Mouse (Mus musculus): ENCODE measurements around the gene Rpl36a. TPM values are rescaled to one million over a fixed set of nuclear protein-coding genes. Genes with fewer than 3 reads are reported as not detected.
A peak's percentile ranks its signal among the peaks of the same experiment; 100 is the strongest.

Rpl36a gene
- polyA plus RNA-seq, 1 experiment = 177 TPM

- no peak overlapping the region for H3K27ac ChIP-seq (ENCODE audit: control insufficient read depth, insufficient read depth, low read length)
- TF ChIP-seq CTCF (IDR thresholded peaks at IDR 0.05; ENCODE audit: borderline replicate concordance, control insufficient read depth, extremely low read depth, insufficient read depth, low read length, poor library complexity) = no peak
- no peak for TF ChIP-seq POLR2A (IDR thresholded peaks at IDR 0.05; ENCODE audit: control insufficient read depth, extremely low read depth, insufficient read depth, low read length, poor library complexity)
- H3K4me1 ChIP-seq (replicated peaks; ENCODE audit: control insufficient read depth, insufficient read depth, low read length) = no peaks in the 10 kb centered on the region; the same call in 1 of the 2 replicates
- DNase-seq = no peak
- WGBS = 85% methylated on average over 14 of the region's 14 CpGs
- H3K4me3 ChIP-seq (ENCODE audit: control insufficient read depth, insufficient read depth, low read length) = no peak overlapping the region
- H3K27me3 ChIP-seq (ENCODE audit: control insufficient read depth, insufficient read depth, low read length) = no peaks in the 10 kb centered on the region
- H3K36me3 ChIP-seq (ENCODE audit: control insufficient read depth, insufficient read depth, low read length) = no peaks in the 10 kb centered on the region
These were observed 4.7 kb upstream of the Rpl36a start for GRCm38 (mm10) chrX:134580528-134581305.

- H3K27me3 ChIP-seq (ENCODE audit: control insufficient read depth, insufficient read depth, low read length) = no peaks in the 10 kb centered on the region
- WGBS = 17% methylated on average over 11 of the region's 11 CpGs
- peaks cover 4% of the 10 kb centered on the region; the same call in 1 of the 2 replicates for H3K4me1 ChIP-seq (replicated peaks; ENCODE audit: control insufficient read depth, insufficient read depth, low read length)
- H3K27ac ChIP-seq (ENCODE audit: control insufficient read depth, insufficient read depth, low read length) = no peak overlapping the region
- TF ChIP-seq CTCF (IDR thresholded peaks at IDR 0.05; ENCODE audit: borderline replicate concordance, control insufficient read depth, extremely low read depth, insufficient read depth, low read length, poor library complexity) (no peak), POLR2A (IDR thresholded peaks at IDR 0.05; ENCODE audit: control insufficient read depth, extremely low read depth, insufficient read depth, low read length, poor library complexity) (no peak)
- 0 out of 2 replicates have a peak overlapping the region, but pooled peaks have one; percentile 17 for H3K4me3 ChIP-seq (ENCODE audit: control insufficient read depth, insufficient read depth, low read length)
- no peak for DNase-seq
- no peaks in the 10 kb centered on the region for H3K36me3 ChIP-seq (ENCODE audit: control insufficient read depth, insufficient read depth, low read length)
These were observed 3.2 kb upstream of the Rpl36a start for GRCm38 (mm10) chrX:134582270-134582669.

GRCm38 (mm10) chrX:134582888-134583669, 2.4 kb upstream of the Rpl36a start, which contains the start of gene Btk:
Btk (minus strand) TSS chrX:134583570.
- no peaks in the 10 kb centered on the region for H3K27me3 ChIP-seq (ENCODE audit: control insufficient read depth, insufficient read depth, low read length)
- H3K4me1 ChIP-seq (replicated peaks; ENCODE audit: control insufficient read depth, insufficient read depth, low read length) = peaks cover 4% of the 10 kb centered on the region; the same call in 1 of the 2 replicates
- no peak within 1 kb of the TSS for H3K27ac ChIP-seq (ENCODE audit: control insufficient read depth, insufficient read depth, low read length)
- WGBS = 42% methylated on average over 11 of the region's 11 CpGs
- H3K36me3 ChIP-seq (ENCODE audit: control insufficient read depth, insufficient read depth, low read length) = no peaks in the 10 kb centered on the region
- H3K4me3 ChIP-seq (ENCODE audit: control insufficient read depth, insufficient read depth, low read length) = no peak within 1 kb of the TSS
- no peak for DNase-seq
- TF ChIP-seq CTCF (IDR thresholded peaks at IDR 0.05; ENCODE audit: borderline replicate concordance, control insufficient read depth, extremely low read depth, insufficient read depth, low read length, poor library complexity) (no peak), POLR2A (IDR thresholded peaks at IDR 0.05; ENCODE audit: control insufficient read depth, extremely low read depth, insufficient read depth, low read length, poor library complexity) (no peak)

GRCm38 (mm10) chrX:134586447-134586846, 993 bp downstream of the Rpl36a start:
- Histone ChIP-seq H3K4me1 (replicated peaks; ENCODE audit: control insufficient read depth, insufficient read depth, low read length) (peaks cover 4% of the 10 kb centered on the region; the same call in 1 of the 2 replicates), H3K27ac (ENCODE audit: control insufficient read depth, insufficient read depth, low read length) (no peak overlapping the region), H3K36me3 (ENCODE audit: control insufficient read depth, insufficient read depth, low read length) (no peaks in the 10 kb centered on the region), H3K27me3 (ENCODE audit: control insufficient read depth, insufficient read depth, low read length) (no peaks in the 10 kb centered on the region), H3K4me3 (ENCODE audit: control insufficient read depth, insufficient read depth, low read length) (peak overlapping the region; percentile 77; the same call in 1 of the 2 replicates)
- 15% methylated on average over 8 of the region's 8 CpGs for WGBS
- no peak for TF ChIP-seq CTCF (IDR thresholded peaks at IDR 0.05; ENCODE audit: borderline replicate concordance, control insufficient read depth, extremely low read depth, insufficient read depth, low read length, poor library complexity)
- no peak for TF ChIP-seq POLR2A (IDR thresholded peaks at IDR 0.05; ENCODE audit: control insufficient read depth, extremely low read depth, insufficient read depth, low read length, poor library complexity)
- DNase-seq = no peak

- no peaks in the 10 kb centered on the region for H3K36me3 ChIP-seq (ENCODE audit: control insufficient read depth, insufficient read depth, low read length)
- no peaks in the 10 kb centered on the region for H3K27me3 ChIP-seq (ENCODE audit: control insufficient read depth, insufficient read depth, low read length)
- WGBS = 97% methylated on average over 4 of the region's 4 CpGs
- no peak for TF ChIP-seq CTCF (IDR thresholded peaks at IDR 0.05; ENCODE audit: borderline replicate concordance, control insufficient read depth, extremely low read depth, insufficient read depth, low read length, poor library complexity)
- TF ChIP-seq POLR2A (IDR thresholded peaks at IDR 0.05; ENCODE audit: control insufficient read depth, extremely low read depth, insufficient read depth, low read length, poor library complexity) = no peak
- peaks cover 4% of the 10 kb centered on the region; the same call in 1 of the 2 replicates for H3K4me1 ChIP-seq (replicated peaks; ENCODE audit: control insufficient read depth, insufficient read depth, low read length)
- H3K27ac ChIP-seq (ENCODE audit: control insufficient read depth, insufficient read depth, low read length) = no peak overlapping the region
- no peak for DNase-seq
- no peak overlapping the region for H3K4me3 ChIP-seq (ENCODE audit: control insufficient read depth, insufficient read depth, low read length)
These were observed 2.8 kb downstream of the Rpl36a start for GRCm38 (mm10) chrX:134588261-134588660.

GRCm38 (mm10) chrX:134588997-134589396, 3.5 kb downstream of the Rpl36a start:
- 92% methylated on average over 3 of the region's 3 CpGs for WGBS
- no peaks in the 10 kb centered on the region for H3K36me3 ChIP-seq (ENCODE audit: control insufficient read depth, insufficient read depth, low read length)
- no peak for DNase-seq

More at GRCm38 (mm10) chrX:134588997-134589396, 3.5 kb downstream of the Rpl36a start:
- H3K4me1 ChIP-seq (replicated peaks; ENCODE audit: control insufficient read depth, insufficient read depth, low read length) = peaks cover 4% of the 10 kb centered on the region; the same call in 1 of the 2 replicates
- no peak overlapping the region for H3K27ac ChIP-seq (ENCODE audit: control insufficient read depth, insufficient read depth, low read length)
- no peaks in the 10 kb centered on the region for H3K27me3 ChIP-seq (ENCODE audit: control insufficient read depth, insufficient read depth, low read length)
- H3K4me3 ChIP-seq (ENCODE audit: control insufficient read depth, insufficient read depth, low read length) = no peak overlapping the region
- no peak for TF ChIP-seq POLR2A (IDR thresholded peaks at IDR 0.05; ENCODE audit: control insufficient read depth, extremely low read depth, insufficient read depth, low read length, poor library complexity)
- no peak for TF ChIP-seq CTCF (IDR thresholded peaks at IDR 0.05; ENCODE audit: borderline replicate concordance, control insufficient read depth, extremely low read depth, insufficient read depth, low read length, poor library complexity)

Data from thymus, adult 2 months (tissue).